Mouse (Mus musculus) cortical plate, adult 2 months (tissue): ENCODE results near the gene Ep400.

Source experiments
- CTCF ChIP-seq: fragments of 200-500 bp; IDR thresholded peaks from 2 replicates; pipeline ENCODE4 v1.5.1; 2011; ENCODE audit warnings: mild to moderate bottlenecking, control low read depth, low read length; ENCODE audit not compliant: insufficient read depth; ENCODE audit errors: extremely low read depth
- POLR2A ChIP-seq: fragments of 200-500 bp; IDR thresholded peaks from 2 replicates; pipeline ENCODE4 v1.6.1; 2011; ENCODE audit warnings: mild to moderate bottlenecking, low read length, control low read depth; ENCODE audit not compliant: insufficient read depth; ENCODE audit errors: extremely low read depth

DNA sequence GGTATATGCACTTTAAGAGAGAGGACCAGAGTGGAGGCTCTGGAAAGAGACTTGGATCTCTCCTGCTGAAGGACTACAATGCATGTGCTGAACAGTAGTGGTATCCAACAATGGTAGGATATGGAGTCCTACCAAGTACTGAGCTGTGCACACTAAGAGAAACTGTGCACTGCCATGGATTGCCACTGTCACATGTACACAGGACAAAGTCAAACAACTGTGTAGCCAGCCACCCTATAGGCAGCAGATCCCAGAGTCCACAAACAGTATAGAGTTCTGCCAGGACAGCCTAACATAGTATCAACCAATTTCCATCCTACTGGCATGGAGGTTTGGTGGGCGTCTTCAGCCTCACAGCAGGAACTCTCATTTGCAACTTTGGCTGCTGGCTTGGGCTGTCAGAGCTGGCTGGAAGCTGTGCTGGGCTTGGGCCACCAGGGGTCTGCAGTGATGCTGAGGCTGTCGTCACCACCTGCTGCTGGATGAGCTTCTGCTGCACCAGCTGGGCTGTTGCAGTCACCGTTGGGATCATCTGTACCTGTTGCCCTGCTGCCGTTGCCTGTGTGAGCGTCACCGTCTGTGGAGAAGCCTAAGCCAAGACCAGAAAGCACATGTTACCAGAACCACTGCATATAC is 104.9 kb downstream of the Ep400 start:
- TF ChIP-seq CTCF (no peak), POLR2A (no peak)
